Mouse (Mus musculus) ES-E14 (cell line): ENCODE measurements around the gene Ulk4. TPM values are rescaled to one million over a fixed set of nuclear protein-coding genes. Genes with fewer than 3 reads are reported as not detected.

ENCODE experiments used
- DNase-seq: peaks from one replicate; pipeline ENCODE4 v3.0.0-alpha.2; 2013; ENCODE audit warnings: low read depth, low spot score
- H3K27ac ChIP-seq: 2 replicates; pipeline ENCODE4 v1.5.1; 2012; ENCODE audit warnings: low read depth, mild to moderate bottlenecking, low read length, moderate library complexity, mixed read lengths; ENCODE audit not compliant: poor library complexity, insufficient read depth, severe bottlenecking
- H3K36me3 ChIP-seq: 2 replicates; pipeline ENCODE4 v1.6.1; 2012; ENCODE audit warnings: mild to moderate bottlenecking, low read length, moderate library complexity, mixed read lengths; ENCODE audit not compliant: control insufficient read depth, poor library complexity, insufficient read depth, severe bottlenecking
- H3K4me1 ChIP-seq, 2 experiments: fragments of 150-350 bp in 1 of 2; sonication (generic) in 1 of 2; 2 replicates each; pipeline ENCODE4 v1.6.1; 2012; ENCODE audit warnings: low read length in 2 of 2, mild to moderate bottlenecking in 1 of 2, mixed read lengths in 1 of 2; ENCODE audit not compliant: control insufficient read depth in 2 of 2, insufficient read depth in 2 of 2, poor library complexity in 1 of 2
- H3K4me3 ChIP-seq, 2 experiments: fragments of 150-350 bp in 1 of 2; sonication (generic) in 1 of 2; 2 replicates each; pipeline ENCODE4 v1.5.1; 2012; ENCODE audit warnings: low read length in 2 of 2, low read depth in 1 of 2, mild to moderate bottlenecking in 1 of 2, mixed read lengths in 1 of 2; ENCODE audit not compliant: insufficient read depth in 1 of 2, poor library complexity in 1 of 2, severe bottlenecking in 1 of 2
- H3K9ac ChIP-seq: 2 replicates; pipeline ENCODE4 v1.6.1; 2012; ENCODE audit warnings: low read depth, mild to moderate bottlenecking, low read length, mixed read lengths; ENCODE audit not compliant: poor library complexity, insufficient read depth, severe bottlenecking
- H3K9me3 ChIP-seq: fragments of 150-350 bp; sonication (generic); 2 replicates; pipeline ENCODE4 v1.6.1; 2012; ENCODE audit warnings: low read depth, mild to moderate bottlenecking, low read length; ENCODE audit not compliant: control insufficient read depth, insufficient read depth
- CHD2 ChIP-seq: IDR thresholded peaks from 2 replicates; pipeline ENCODE4 v1.6.1; 2014; ENCODE audit warnings: mild to moderate bottlenecking, low read depth, low read length, inconsistent platforms
- HCFC1 ChIP-seq: IDR thresholded peaks from 2 replicates; pipeline ENCODE4 v1.6.1; 2012; ENCODE audit warnings: low read length, inconsistent platforms, borderline replicate concordance; ENCODE audit not compliant: insufficient read depth
- MAFK ChIP-seq: IDR thresholded peaks from 2 replicates; pipeline ENCODE4 v1.6.1; 2014; ENCODE audit warnings: mild to moderate bottlenecking, low read depth, low read length, inconsistent platforms; ENCODE audit not compliant: insufficient read depth
- ZC3H11A ChIP-seq: IDR thresholded peaks from 2 replicates; pipeline ENCODE4 v1.6.1; 2012; ENCODE audit warnings: low read depth, mild to moderate bottlenecking, inconsistent platforms, low read length, borderline replicate concordance
- ZNF384 ChIP-seq: IDR thresholded peaks from 2 replicates; pipeline ENCODE4 v1.6.1; 2012; ENCODE audit warnings: low read depth, low read length, inconsistent platforms
- in situ Hi-C, 2 experiments: fragments of 600-800 bp; cut with MboI; formaldehyde crosslinking; loops; one replicate each; pipeline ENCODE4 v1.15.1; 2025; ENCODE audit warnings: low sequenced_read_pairs in 2 of 2, inconsistent platforms in 1 of 2; ENCODE audit not compliant: unreplicated experiment in 2 of 2
- total RNA-seq: library from RNA; depleted of rRNA; stranded (reverse); fragments of 300-350 nt; gene quantifications from 2 replicates; pipeline ENCODE4 v1.2.3, GENCODE M21; 2012

Gene Ulk4
- total RNA-seq, 1 experiment: 31.5 TPM

DNA sequence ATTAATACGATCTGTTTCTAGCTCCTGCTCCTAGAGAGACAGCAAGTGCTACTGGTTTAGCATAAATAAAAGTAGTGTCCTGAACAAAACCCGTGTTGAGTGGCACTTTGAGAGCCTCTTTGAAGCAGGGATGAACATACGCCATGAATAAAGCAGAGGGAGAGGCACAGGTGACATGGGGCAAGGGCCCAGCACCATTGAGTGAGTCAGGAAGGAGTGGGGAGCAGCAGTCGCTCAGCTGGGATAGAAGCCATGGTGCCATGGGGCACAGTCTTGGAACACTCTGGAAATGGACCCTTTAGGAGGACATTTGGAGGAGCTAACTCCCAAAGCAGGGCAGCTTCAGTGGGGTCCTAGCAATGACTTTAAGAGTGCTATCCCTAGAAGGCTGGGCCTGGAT lies 238.6 kb downstream of the Ulk4 start:
- in situ Hi-C loops: no loop called here

DNA sequence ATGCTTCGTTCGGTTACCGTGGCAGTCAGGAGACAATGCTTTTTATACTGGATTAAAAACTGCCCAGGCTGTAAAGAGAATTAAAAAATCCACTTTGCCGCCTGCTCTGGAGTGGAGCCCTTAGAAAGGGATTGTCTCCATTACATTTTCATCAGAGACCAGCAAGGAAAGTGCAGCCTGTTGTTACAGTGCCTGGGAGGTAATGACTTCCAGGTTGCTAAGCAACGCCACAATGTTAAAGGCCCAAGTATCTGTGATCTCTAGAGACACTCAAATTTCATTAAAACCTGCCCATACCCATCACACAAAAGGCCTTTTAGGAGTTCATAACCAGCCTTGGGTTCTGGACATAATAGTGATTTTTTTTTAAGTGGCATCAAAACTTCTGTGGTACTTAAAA lies 239.0 kb downstream of the Ulk4 start:
- no peak overlapping the region for H3K9ac ChIP-seq
- DNase-seq: no peak
- no peaks in the 10 kb centered on the region for H3K36me3 ChIP-seq
- H3K4me3 ChIP-seq: no peak overlapping the region
- H3K9me3 ChIP-seq: no peaks in the 10 kb centered on the region
- no peak overlapping the region for H3K27ac ChIP-seq
- in situ Hi-C loops: no loop called here
- no peaks in the 10 kb centered on the region for H3K4me1 ChIP-seq
- TF ChIP-seq MAFK (no peak), HCFC1 (no peak), ZNF384 (no peak), CHD2 (no peak), ZC3H11A (no peak)

More for the DNA sequence above, 238.6 kb downstream of the Ulk4 start:
- Histone ChIP-seq H3K27ac (no peak overlapping the region), H3K9ac (no peak overlapping the region), H3K4me3 (no peak overlapping the region), H3K36me3 (no peaks in the 10 kb centered on the region), H3K4me1 (no peaks in the 10 kb centered on the region), H3K9me3 (no peaks in the 10 kb centered on the region)
- DNase-seq: no peak
- TF ChIP-seq CHD2 (no peak), ZNF384 (no peak), ZC3H11A (no peak), MAFK (no peak), HCFC1 (no peak)

DNA sequence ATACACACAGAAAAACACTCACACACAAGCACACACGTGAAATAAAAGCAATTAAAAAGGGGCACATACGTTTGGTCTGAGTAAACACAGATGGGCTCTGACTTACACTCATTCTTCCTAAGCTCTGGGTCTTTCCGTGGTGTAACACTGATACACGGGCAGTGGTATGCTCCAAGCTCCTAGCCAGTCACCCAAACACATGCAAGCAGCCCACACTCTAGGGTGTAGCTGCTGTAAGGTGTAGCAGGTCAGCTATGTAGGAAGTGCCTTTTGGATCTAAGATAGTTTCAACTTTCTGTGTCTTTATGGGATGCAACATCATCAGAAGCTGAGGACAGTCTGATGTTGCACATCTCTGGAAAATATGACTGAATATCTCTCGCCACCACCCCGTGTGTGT lies 241.7 kb downstream of the Ulk4 start:
- H3K36me3 ChIP-seq: no peaks in the 10 kb centered on the region
- H3K4me3 ChIP-seq: no peak overlapping the region
- TF ChIP-seq ZC3H11A: no peak
- TF ChIP-seq ZNF384: no peak
- no peak for TF ChIP-seq CHD2
- TF ChIP-seq MAFK: no peak
- no peak overlapping the region for H3K9ac ChIP-seq
- no peaks in the 10 kb centered on the region for H3K4me1 ChIP-seq
- no peak for DNase-seq
- no peaks in the 10 kb centered on the region for H3K9me3 ChIP-seq
- in situ Hi-C loops: no loop called here
- H3K27ac ChIP-seq: no peak overlapping the region

DNA sequence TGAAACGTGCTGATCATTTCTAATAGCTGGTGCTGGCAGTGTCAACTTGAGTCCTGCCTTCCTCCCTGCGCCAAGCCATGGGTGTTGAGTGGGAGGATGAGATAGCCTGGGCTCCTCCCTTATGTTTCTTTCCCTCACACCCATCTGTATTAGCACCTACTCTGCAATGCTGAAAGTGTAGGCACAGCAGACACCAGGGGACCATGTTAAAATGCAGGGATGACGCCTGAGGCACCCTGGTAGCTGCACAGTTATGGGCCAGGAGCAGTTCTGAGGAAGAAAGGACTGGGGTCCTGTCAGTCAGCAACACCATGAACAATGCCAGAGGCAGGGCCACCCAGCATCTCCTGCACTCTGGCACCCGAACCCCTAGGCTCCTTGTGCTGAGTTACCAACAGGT lies 243.4 kb downstream of the Ulk4 start:
- DNase-seq: no peak
- Histone ChIP-seq H3K9me3 (no peaks in the 10 kb centered on the region), H3K27ac (no peak overlapping the region), H3K4me3 (no peak overlapping the region), H3K4me1 (no peaks in the 10 kb centered on the region), H3K36me3 (no peaks in the 10 kb centered on the region), H3K9ac (no peak overlapping the region)
- in situ Hi-C loops: no loop called here
- TF ChIP-seq MAFK: no peak
- no peak for TF ChIP-seq CHD2
- TF ChIP-seq ZNF384: no peak
- no peak for TF ChIP-seq HCFC1
- TF ChIP-seq ZC3H11A: no peak

DNA sequence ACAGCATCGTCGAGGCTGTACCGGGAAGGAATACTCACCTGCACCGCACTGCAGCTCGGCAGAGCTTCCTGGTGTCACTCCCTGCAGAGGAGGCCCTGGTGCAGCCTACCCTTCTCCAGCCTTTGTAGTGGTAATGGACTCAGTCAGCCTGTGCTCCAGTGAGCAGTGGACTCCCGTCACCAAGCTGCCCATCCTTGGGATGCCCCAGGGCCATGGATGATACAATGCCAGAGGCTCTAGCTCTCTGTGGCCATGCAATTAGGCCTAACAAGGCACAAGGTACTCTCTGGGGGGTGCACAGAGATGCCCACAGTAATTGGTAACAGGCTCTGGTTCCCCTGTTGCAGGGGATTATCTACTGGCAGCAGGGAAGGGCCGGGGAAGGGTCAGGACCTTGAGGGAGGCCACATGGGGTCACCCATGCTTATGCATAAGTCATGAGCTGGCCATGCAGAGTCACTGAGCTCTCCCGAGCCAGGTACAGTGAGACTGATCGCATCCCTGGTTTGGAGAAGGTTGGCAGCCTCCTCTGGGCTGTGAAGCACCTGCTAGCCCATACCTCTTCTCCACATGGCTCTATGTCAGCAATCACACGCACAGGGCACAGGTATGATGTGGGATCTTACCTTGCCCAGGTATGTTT lies 244.6 kb downstream of the Ulk4 start:
- H3K36me3 ChIP-seq: no peaks in the 10 kb centered on the region
- H3K4me3 ChIP-seq: no peak overlapping the region
- H3K27ac ChIP-seq: no peak overlapping the region
- TF ChIP-seq HCFC1: no peak
- no peak for TF ChIP-seq MAFK
- TF ChIP-seq CHD2: no peak
- no peak for TF ChIP-seq ZC3H11A
- TF ChIP-seq ZNF384: no peak
- no peaks in the 10 kb centered on the region for H3K9me3 ChIP-seq
- DNase-seq: no peak
- no peak overlapping the region for H3K9ac ChIP-seq
- in situ Hi-C loops: no loop called here
- no peaks in the 10 kb centered on the region for H3K4me1 ChIP-seq
